Mouse (Mus musculus): ENCODE results near the gene Rab3b.

Rab3b gene

DNA sequence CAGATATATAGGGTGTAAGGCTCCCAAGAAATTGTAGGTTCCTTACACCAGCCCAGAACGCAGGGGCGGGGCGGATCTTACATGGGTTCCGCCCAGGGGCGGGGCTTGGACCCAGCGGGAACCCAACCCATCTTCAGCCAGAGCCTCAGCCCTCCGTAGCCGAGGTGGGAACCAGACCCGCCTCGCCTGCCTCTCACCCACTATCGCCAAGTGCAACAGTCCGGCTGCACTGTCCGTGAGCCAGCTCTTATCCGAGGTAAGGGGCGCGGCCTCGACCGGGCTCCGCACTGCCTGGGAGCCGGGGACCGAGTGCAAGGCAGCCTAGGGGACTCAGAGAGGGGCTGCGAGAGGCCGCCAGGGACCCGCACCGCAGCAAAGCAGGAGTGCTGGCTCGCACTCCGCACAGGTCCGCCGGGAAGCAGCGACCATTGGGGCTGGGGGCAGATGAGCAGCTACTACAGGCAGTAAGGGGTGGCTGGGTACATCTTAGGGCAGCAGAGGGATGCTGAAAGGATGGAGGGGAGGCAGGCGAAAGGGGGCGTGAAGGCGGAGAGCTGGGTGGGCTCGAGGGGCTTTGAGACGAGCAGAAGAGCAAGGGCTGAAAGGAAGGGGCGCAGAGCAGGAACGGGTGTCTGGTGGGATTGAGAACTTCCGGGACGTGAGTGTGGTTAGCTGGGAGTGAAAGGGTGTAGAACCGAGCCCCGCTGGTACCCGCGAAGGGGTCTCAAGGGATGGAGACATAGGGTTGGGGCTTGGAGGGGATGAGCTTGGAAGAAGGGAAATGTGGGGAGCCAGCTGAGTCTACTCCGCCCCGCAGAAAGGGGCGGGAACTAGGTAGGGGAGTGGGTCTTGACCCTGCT lies at the start of gene Rab3b:
Gene Rab3b, plus strand, starts transcription at position 101 of the 860 bp plus-strand sequence.
- peak; percentile 71 for DNase-seq

DNA sequence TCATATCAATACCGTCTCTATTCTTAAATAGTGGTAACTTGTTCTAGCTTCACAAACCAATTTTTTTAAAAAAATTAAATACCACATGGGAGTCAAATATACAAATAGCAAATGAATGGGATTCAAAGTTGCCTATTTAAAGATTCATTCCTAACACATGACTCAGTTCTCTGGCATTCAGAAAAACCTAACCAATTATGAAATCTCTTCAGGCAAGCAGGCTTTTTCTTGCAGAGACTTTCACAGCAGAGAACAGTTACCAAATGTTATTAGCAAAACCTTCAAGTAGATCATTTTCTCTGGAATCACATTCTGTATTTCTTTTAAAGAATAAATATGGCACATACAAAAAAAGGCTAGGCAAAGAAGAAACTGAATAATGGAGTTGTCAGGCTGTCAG lies 48.2 kb upstream of the Rab3b start:
- no peak for DNase-seq

GRCm38 (mm10) chr4:108832916-108833827 lies 45.7 kb upstream of the Rab3b start, which contains the start of gene Btf3l4:
Btf3l4 (minus strand) TSS chr4:108833614.
- DNase-seq, result peak; percentile 94

- no peak for DNase-seq
These were observed 45.1 kb upstream of the Rab3b start for GRCm38 (mm10) chr4:108833828-108834114.

DNA sequence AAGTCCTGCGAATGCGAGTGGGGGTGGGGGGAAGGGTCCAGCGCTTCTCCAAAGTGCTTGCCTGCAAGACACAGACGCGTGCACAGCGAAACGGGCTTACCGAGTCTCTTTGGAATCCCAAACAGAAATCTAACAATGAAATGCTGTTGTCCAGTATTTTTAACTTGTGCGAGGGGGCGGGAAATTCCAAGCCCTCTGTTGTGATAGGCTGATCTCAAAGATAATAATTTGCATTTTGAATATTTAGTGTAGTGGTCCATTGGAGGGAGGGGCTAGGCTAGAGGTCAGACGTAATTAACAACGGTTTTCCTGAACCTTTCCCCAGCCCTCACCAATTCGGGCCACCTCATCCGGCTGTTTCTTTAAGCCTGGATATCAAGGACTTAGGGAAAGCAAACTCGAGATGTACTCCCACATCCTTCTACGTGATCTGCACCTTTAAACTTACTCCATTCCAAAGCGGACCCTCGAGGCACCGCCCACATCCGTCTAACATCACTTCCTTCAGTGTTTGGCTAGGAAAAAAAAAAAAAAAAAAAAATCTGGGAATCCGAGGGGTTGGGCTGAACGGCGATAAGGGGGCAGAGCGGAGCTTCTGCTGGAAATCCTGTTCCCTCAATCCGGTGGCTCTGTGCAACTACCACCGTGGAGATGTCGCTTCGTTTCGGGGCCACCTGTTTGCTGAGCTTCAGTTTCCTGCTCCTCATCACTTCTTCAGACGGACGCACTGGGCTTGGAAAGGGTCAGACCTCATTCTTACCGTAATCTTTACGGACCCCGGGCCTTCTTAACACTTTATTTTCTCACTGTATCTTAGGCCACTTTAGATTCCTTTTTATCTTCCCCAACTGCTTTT lies 44.5 kb upstream of the Rab3b start, which contains the start of gene Txndc12:
Gene Txndc12, plus strand, starts transcription at position 487 of the 856 bp plus-strand sequence.
- peak; percentile 96 for DNase-seq

DNA sequence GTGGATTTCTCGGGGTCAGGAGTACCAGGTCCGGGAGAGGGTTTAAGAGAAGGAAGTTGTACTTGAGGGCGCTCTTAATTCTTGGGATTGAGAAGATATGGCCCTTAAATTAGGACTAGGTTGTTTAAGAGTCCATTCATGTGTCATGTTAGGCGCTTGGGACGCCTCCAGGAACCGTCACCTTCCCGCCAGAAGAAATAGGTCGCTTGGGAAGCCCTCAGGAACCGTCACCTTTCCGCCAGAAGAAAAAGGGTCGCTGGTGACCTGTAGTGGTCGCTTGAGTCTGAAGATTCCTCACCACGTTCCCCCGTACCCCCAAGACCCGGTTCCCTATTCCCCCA lies 43.9 kb upstream of the Rab3b start:
- DNase-seq, result peak; percentile 12

DNA sequence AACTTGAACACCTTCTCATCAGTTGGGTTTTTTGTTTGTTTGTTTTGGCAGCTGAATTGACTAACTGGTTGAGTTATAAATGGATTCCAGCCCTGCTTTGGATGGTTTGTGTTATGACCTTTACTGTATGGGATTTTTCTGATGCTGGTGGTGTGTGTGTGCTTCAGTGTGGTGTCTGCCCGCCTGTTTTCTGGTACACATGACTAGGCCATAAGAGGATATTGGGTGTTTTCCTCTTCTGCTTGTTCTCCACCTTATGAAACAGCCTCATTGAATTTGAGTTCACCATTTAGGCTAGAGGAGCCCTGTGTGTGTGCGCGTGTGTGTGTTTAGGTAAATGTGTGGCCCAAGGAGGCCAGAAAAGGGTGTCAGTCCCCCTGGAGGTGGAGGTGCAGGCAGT lies 43.4 kb upstream of the Rab3b start:
- DNase-seq, result no peak

DNA sequence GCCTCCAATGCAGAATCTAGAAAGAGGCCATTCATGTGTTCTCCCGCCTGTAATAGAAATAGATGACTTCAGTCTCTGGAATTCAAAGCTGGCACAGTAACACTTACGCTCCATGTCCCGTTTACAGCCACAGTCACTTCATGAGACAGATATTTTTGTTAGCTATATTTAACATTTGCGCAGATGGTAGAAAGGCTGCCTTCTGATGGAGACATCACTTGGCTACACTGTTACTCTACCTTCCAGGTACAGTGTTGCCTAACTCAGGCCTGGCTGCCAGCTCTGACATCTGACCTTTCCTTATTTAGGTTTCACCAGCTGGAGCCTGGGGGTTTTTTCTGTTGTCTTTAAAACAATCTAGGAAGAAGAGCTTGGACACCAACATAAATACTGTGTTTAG lies 40.8 kb upstream of the Rab3b start:
- peak; percentile 10 for DNase-seq

GRCm38 (mm10) chr4:108841920-108842578 lies 36.8 kb upstream of the Rab3b start:
- DNase-seq, result peak; percentile 16

- no peak for DNase-seq
These were observed 35.5 kb upstream of the Rab3b start for GRCm38 (mm10) chr4:108843336-108843735.

DNA sequence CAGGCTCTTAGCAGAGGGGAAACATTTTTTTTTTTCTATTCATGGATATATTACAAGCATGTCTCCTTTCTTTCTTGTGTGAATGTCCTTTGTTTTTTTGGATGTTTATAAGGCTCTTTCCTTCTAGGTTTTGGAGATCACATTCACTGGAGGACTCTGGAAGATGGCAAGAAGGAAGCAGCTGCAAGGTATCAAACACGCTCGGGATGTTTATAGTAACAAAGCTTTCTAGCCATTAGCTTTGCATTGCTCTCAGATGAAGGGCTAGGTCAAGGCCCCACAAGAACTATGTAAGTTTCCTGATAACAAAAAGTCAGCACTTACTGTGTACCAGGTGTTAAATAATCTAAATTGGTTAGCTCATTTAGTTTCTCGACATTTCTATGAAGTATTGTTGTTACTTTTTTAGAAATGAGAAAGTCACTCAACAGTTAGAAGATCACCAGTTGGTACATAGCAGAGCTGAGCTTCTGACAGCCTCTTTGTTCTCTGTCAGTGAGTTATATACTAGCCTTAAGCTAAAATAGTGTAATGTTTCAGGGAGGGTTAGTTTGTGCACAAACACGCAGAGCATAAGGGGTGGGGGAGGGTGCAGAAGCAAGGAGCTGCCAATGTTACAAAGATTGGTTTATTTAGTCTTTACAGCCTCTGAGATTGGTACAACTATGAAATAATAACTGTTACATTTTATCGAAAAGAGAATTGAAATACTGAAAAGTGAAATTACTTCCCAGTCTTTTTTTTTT lies 32.9 kb upstream of the Rab3b start:
- DNase-seq, result no peak

- peak; percentile 90 for DNase-seq
These were observed 31.0 kb upstream of the Rab3b start, which contains the start of gene Kti12 for GRCm38 (mm10) chr4:108847715-108848504. Kti12 (plus strand) TSS chr4:108847785.

DNA sequence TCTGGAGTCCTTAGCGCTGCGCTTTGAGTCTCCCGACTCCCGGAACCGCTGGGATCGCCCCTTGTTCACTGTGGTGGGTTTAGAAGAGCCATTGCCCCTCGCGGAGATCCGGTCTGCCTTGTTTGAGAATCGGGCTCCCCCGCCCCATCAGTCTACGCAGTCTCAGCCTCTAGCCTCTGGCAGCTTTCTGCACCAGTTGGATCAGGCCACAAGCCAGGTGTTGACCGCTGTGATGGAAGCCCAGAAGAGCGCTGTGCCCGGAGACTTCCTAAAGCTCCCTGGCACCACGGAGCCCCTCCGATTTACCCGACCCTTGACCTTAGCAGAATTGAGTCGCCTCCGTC lies 30.4 kb upstream of the Rab3b start, which contains the start of gene A730015C16Rik:
Gene A730015C16Rik, minus strand, starts transcription at position 115 of the 344 bp plus-strand sequence.
- peak; percentile 6 for DNase-seq

DNA sequence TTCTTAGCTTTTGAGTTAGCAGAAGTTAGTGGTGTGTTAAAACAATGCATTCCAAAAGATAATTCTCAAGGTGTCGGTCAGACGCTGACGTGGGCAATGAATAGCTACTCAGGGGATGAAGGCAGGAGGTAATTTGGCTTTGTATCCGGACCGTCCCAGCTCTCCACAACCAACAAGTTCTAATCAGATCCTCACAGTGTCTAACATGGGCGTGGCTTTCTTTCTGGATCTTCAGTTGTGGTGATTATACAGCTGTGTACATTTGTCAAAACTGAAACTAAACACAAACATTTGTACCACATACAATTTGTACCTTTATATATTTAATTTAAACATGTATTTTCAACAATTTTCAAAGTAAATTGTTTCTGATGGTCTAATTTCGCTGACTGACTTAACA lies 12.1 kb upstream of the Rab3b start:
- no peak for DNase-seq

- DNase-seq, result peak; percentile 96
These were observed 9.0 kb upstream of the Rab3b start for GRCm38 (mm10) chr4:108869730-108870374.

- no peak for DNase-seq
These were observed 5.1 kb upstream of the Rab3b start for GRCm38 (mm10) chr4:108873746-108874145.

- DNase-seq, result no peak
These were observed 962 bp upstream of the Rab3b start for GRCm38 (mm10) chr4:108877901-108878300.

DNA sequence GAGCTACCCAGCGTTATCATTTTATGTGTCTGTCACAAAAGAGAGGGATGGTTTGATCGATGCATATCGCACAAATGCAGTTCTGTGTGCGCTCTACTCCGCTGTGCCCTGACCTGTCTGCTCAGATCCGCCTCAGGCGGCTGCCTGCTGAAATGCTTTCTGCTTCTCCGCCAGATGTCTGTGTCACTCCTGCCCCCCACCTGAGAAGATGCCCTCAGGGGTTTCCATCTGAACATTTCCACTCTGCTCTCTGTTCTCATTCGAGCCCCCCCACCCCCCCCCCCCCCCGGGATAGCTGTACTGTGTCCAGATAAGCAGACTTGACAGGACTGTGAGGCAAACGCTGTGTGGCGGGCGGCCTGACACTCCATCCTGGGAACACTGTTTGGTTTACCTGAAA lies 5.0 kb downstream of the Rab3b start:
- no peak for DNase-seq

- no peak for DNase-seq
These were observed 8.6 kb downstream of the Rab3b start for GRCm38 (mm10) chr4:108887456-108887855.

DNA sequence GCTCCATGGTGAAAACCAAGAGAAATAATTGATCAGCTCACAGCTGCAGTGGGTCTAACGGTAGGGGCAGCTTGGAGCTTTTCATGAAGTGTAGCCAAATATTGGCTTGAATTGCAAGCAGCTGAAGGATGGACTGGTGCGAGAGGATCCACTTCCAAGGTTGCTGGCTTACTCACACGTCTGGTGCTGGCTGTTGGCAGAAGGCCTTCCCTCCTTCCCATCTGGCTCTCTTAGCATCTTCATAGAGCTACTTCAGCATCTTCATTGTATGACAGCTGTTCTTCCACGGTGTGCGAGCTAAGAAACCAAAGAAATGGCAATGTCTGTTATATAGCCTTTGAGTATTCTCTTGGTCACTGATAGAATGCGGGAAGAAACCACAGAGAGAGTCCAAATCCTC lies 12.0 kb downstream of the Rab3b start:
- DNase-seq, result no peak

All from lung, postnatal 36 days (tissue).